Mouse (Mus musculus): Measurements from ENCODE around the gene Enah. TPM values are rescaled to one million over a fixed set of nuclear protein-coding genes. Genes with fewer than 3 reads are reported as not detected.

The Enah gene
- polyA plus RNA-seq, 1 experiment from 2014 or later, result 30.6 TPM

DNA sequence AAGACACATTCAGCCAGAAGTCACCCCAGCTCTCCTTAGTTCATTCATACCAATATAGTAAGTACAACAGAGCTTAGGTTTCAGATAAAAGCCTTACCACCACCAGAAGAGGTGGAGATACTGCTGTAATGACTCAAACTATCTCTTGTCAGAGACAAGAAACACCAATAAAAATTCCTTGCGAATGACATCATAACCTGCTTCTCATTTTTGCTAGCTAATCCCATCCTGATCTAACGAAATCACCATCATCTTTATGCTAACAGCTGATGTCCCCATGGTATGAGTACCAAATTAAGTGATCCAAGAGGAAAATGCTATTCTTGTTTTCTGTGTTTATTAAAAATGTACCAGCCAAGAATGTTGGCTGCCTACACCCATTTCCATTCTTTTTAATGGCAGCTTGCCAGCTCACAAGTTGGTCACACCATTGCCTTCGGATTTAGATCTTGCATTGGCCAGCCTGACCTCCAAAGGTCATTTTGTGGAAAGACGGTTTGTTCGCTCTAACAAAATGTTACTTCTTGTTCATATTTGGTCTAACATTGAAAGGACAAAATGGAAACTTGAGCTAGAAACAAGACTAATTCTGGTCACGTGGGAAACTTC is 2.0 kb upstream of the Enah start:
- no peaks in the 10 kb centered on the region for H3K9me3 ChIP-seq
- peaks cover 2% of the 10 kb centered on the region; the same call in 1 of the 2 replicates for H3K36me3 ChIP-seq (replicated peaks)
- H3K27ac ChIP-seq (replicated peaks), result no peak overlapping the region
- 88% methylated on average over 6 of the region's 6 CpGs for WGBS
- H3K4me1 ChIP-seq, result peaks cover 29% of the 10 kb centered on the region
- no peak overlapping the region for H3K4me3 ChIP-seq
- DNase-seq (ENCODE audit: low spot score), result no peak
- no peaks in the 10 kb centered on the region for H3K27me3 ChIP-seq (replicated peaks; ENCODE audit: low read depth, poor library complexity, severe bottlenecking)

DNA sequence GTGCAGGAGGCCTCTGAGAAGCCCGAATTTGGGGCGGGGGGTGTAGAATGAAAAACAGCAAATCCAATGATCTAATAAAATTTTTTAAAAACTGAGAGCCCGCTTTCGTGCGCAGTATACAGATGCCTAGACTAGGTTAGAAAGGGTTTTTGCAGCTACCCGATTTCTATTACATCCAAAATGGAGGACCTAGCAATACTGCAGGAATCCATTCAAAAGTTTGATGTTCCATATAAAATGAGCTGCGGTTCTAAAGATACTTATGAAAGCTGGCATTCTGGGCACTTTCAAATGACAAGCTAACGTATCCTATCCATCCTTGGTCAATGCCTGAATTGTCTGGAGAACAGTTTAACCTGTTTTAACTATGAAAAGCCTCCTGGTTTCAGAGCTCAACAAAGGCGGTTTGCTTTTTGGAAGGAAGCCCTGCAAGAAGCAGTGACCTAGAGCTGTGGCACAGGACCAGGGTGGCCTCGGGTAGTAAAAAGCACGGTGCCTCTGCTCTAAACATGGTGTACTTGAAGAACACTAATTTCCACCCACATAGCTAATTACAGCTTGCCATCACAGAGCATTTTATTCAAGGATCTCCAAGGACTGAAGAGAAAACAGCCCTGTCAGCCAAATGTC is 1.2 kb upstream of the Enah start:
- H3K36me3 ChIP-seq (replicated peaks), result peaks cover 6% of the 10 kb centered on the region
- H3K4me1 ChIP-seq, result peaks cover 30% of the 10 kb centered on the region
- peak overlapping the region; percentile 90 for H3K4me3 ChIP-seq
- H3K9me3 ChIP-seq, result no peaks in the 10 kb centered on the region
- DNase-seq (ENCODE audit: low spot score), result no peak
- H3K27ac ChIP-seq (replicated peaks), result peak overlapping the region; percentile 99
- H3K27me3 ChIP-seq (replicated peaks; ENCODE audit: low read depth, poor library complexity, severe bottlenecking), result no peaks in the 10 kb centered on the region
- 16% methylated on average over 11 of the region's 11 CpGs for WGBS

DNA sequence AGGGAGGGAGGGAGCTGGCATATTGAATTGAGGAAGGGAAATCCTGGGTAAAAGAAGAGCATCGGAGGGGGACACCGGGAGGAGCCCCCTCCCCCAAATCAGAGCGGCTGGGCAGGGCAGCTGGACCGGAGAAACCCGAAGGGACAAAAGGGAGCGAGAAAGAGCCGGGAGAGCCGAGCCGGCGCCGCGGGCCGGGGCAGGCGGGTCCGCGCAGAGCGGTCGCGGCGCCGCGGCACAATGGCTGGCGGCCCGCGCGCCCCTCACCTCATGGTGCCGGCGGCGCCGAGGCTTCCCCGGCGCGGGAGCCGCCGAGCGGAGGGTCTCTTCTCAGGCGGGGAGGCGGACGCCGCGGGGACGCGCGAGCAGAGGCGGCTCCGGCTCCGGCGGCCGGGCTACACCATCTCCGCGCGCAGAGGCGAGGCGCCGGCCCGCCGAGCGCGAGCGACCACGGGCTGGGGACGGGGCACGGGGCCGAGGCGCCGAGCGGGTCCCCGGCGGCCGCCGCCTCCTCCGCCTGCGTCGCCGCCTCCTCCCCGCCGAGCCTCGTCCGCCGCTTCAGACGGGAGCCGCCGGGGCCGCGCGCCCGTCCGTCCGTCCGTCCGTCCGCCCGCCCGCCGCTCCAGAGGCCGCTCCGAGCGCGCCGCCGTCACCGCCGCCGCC is 394 bp downstream of the Enah start:
- H3K9me3 ChIP-seq, result no peaks in the 10 kb centered on the region
- WGBS, result under 1% methylated on average over 103 of the region's 104 CpGs
- DNase-seq (ENCODE audit: low spot score), result peak; percentile 75
- H3K27me3 ChIP-seq (replicated peaks; ENCODE audit: low read depth, poor library complexity, severe bottlenecking), result no peaks in the 10 kb centered on the region
- H3K4me3 ChIP-seq, result peak overlapping the region; percentile 90
- peaks cover 22% of the 10 kb centered on the region for H3K36me3 ChIP-seq (replicated peaks)
- H3K4me1 ChIP-seq, result peaks cover 31% of the 10 kb centered on the region
- H3K27ac ChIP-seq (replicated peaks), result peak overlapping the region; percentile 99

DNA sequence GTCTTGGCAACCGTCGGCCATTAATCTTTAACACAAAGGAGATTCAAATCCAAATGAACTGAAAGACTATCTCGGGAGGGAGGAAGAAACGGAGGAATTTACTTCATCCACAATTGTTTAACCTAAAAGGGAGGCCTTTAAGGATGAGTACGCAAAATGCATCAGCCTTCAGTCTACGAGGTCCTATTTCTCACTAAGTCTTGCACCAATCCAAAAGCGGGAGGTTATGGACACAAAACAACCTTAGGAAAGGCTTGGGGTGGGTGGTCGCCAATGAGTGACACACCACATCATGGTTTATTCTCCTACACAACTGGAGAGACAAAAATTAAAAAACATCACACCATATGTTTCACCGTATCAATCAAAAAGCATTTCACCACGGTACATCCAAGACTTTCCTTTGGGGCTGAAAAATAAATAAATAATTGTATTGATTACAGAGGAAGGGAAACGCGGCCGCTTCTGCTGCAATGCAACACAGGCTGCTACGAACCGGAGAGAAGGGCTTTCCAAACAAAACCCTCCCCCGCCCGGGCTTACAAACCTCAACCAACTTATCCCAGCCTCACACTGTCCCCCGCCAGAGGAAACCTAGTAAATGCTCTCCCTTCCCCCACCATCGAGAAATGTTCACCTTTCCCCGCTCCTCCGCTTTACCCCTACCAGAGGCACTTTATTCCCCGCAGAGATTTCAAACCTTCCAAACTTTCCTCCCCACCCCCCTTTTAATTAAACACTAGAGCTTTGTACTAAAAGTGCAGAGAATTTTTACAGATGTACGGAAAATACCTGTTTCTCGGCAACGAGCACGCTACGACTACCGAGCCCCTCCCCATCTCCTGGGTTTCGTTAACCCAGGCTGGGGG is 1.2 kb downstream of the Enah start:
- peaks cover 29% of the 10 kb centered on the region for H3K36me3 ChIP-seq (replicated peaks)
- peak overlapping the region; percentile 90 for H3K4me3 ChIP-seq
- under 1% methylated on average over 29 of the region's 29 CpGs for WGBS
- no peaks in the 10 kb centered on the region for H3K27me3 ChIP-seq (replicated peaks; ENCODE audit: low read depth, poor library complexity, severe bottlenecking)
- DNase-seq (ENCODE audit: low spot score), result peak; percentile 80
- peaks cover 31% of the 10 kb centered on the region for H3K4me1 ChIP-seq
- H3K9me3 ChIP-seq, result no peaks in the 10 kb centered on the region
- peak overlapping the region; percentile 99 for H3K27ac ChIP-seq (replicated peaks)

DNA sequence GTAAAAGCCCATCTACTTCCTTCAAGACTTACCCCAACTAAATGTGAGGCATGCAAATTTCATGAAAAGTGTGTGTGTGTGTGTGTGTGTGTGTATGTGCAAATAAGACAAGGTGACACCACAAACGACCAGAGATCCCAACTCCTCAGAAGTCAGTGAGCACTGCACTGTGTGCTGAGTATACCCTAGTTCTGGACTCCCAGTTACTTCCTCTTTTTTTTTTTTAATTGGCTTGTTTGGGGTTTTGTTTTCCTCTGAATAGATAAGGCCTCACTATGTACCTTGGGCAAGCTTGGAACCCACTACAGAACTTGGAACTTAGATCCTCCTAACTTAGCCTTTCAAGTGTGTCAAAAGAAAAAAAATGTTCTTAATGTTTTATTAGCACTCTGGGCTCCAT is 14.0 kb downstream of the Enah start:
- no peaks in the 10 kb centered on the region for H3K9me3 ChIP-seq
- H3K4me1 ChIP-seq, result no peaks in the 10 kb centered on the region
- WGBS, result 69% methylated on average over 1 of the region's 1 CpGs
- H3K27me3 ChIP-seq (replicated peaks; ENCODE audit: low read depth, poor library complexity, severe bottlenecking), result no peaks in the 10 kb centered on the region
- H3K36me3 ChIP-seq (replicated peaks), result peaks cover 55% of the 10 kb centered on the region
- H3K4me3 ChIP-seq, result no peak overlapping the region
- no peak for DNase-seq (ENCODE audit: low spot score)
- no peak overlapping the region for H3K27ac ChIP-seq (replicated peaks)

DNA sequence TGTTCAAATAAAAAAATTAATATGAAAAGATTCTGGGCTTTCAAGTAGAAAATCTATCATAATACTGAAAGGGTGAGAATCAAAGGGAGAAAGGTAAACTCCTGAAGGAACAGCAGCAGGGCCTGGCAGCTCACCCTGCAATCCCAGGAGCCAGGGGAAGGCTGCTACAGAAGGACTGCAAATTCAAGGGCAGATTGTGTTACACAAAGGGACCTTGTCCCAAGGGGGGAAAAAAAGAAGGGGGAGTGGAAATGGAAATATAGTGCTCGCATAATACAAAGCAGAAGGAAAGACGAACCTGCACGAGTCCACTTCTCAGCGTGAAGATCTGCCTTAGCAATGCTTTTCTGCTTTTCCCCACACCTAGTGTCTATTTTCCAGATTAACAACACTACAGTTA is 21.1 kb downstream of the Enah start:
- Histone ChIP-seq H3K4me3 (no peak overlapping the region), H3K27me3 (replicated peaks; ENCODE audit: low read depth, poor library complexity, severe bottlenecking) (no peaks in the 10 kb centered on the region), H3K36me3 (replicated peaks) (peaks cover 7% of the 10 kb centered on the region; the same call in 1 of the 2 replicates), H3K4me1 (peaks cover 54% of the 10 kb centered on the region), H3K27ac (replicated peaks) (no peak overlapping the region), H3K9me3 (no peaks in the 10 kb centered on the region)
- WGBS, result 50% methylated on average over 4 of the region's 4 CpGs
- DNase-seq (ENCODE audit: low spot score), result no peak

DNA sequence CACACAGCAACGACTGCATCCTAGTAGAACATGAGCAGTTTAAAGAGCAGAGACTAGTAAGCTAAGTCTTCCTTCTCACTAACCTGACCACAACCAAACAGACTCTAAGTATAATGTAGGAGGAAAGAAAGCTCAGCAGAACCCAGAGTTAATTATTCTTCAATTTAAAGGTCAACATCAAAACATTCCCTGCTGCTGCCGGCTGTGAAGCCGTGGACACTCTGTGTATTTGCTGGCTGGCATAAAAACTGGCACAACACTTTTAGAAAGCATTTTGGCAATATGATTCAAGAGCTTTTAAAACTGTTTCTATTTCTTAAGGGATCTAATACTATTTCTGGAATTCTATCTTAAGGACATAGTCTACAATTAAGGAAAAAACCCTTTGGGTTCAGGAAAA is 22.0 kb downstream of the Enah start:
- no peaks in the 10 kb centered on the region for H3K27me3 ChIP-seq (replicated peaks; ENCODE audit: low read depth, poor library complexity, severe bottlenecking)
- no peak for DNase-seq (ENCODE audit: low spot score)
- no peaks in the 10 kb centered on the region for H3K9me3 ChIP-seq
- H3K4me1 ChIP-seq, result peaks cover 62% of the 10 kb centered on the region
- no peak overlapping the region for H3K4me3 ChIP-seq
- peaks cover 7% of the 10 kb centered on the region; the same call in 1 of the 2 replicates for H3K36me3 ChIP-seq (replicated peaks)
- H3K27ac ChIP-seq (replicated peaks), result no peak overlapping the region
- 76% methylated on average over 3 of the region's 3 CpGs for WGBS

DNA sequence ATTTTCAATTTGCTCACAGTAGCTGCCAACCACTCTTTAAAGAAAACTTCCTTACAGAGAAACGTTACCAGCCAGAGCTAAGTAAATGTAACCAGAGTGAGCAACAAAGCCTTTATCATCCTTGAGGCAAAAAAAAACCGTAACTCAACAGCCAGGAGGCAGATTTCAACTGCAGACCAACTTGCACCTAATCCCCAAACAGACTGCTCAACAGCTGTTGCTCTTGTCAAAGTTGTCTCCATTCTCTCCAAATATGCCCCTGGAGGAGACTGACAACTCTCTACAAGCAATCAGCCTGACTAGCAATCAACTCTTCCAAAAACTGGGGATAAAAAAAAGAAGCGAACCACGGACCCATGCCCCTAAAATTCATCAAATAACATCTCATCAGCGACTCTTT is 26.2 kb downstream of the Enah start:
- Histone ChIP-seq H3K36me3 (replicated peaks) (peaks cover 11% of the 10 kb centered on the region), H3K9me3 (no peaks in the 10 kb centered on the region), H3K4me3 (no peak overlapping the region), H3K27ac (replicated peaks) (no peak overlapping the region), H3K4me1 (peaks cover 55% of the 10 kb centered on the region), H3K27me3 (replicated peaks; ENCODE audit: low read depth, poor library complexity, severe bottlenecking) (no peaks in the 10 kb centered on the region)
- no peak for DNase-seq (ENCODE audit: low spot score)
- WGBS, result 70% methylated on average over 5 of the region's 5 CpGs

DNA sequence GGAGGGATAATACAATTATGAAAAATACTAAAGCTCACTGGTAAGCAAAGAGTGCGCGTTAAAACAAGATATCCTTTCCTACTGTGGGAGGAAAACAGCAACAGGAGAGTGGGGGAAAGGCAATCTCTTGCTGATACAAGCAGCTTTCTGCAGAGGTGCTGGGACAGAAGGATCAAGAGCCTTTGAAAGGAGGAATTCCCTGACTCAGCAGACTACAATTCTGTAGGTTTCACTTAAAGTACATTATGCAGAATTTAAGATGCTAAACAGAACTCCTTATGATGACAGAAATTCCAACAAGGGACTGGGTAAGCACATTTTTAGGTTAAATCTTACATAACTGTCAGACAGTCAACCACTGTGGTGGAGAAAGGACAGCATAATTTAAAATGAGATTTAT is 31.4 kb downstream of the Enah start:
- WGBS, result 89% methylated on average over 2 of the region's 2 CpGs
- Histone ChIP-seq H3K27me3 (replicated peaks; ENCODE audit: low read depth, poor library complexity, severe bottlenecking) (no peaks in the 10 kb centered on the region), H3K4me1 (peaks cover 10% of the 10 kb centered on the region), H3K36me3 (replicated peaks) (peaks cover 29% of the 10 kb centered on the region), H3K4me3 (no peak overlapping the region), H3K9me3 (no peaks in the 10 kb centered on the region), H3K27ac (replicated peaks) (no peak overlapping the region)
- no peak for DNase-seq (ENCODE audit: low spot score)

DNA sequence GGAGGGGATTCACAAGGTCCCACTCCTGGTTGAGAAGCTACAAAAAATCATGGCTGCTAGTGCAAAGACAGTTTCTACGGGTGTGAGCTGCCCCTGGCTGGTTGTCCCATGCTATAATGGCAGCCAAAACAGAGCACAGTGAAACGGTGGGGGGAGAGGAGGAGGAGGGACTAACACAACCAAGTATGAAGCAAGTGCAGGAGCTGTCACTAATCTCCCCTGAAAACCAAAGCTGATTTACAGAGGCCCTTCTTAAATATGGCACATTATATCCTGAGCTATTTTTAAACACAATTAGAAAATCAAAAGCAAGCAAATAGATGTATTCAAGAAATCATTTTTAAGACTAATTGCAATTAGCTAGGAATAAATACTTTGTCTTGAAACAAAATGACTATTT is 32.6 kb downstream of the Enah start:
- H3K4me3 ChIP-seq, result no peak overlapping the region
- no peaks in the 10 kb centered on the region for H3K9me3 ChIP-seq
- H3K27me3 ChIP-seq (replicated peaks; ENCODE audit: low read depth, poor library complexity, severe bottlenecking), result no peaks in the 10 kb centered on the region
- 0 out of 2 replicates have a peak, but pooled peaks cover 4% of the 10 kb centered on the region for H3K4me1 ChIP-seq
- WGBS, result 63% methylated on average over 2 of the region's 2 CpGs
- H3K27ac ChIP-seq (replicated peaks), result no peak overlapping the region
- no peak for DNase-seq (ENCODE audit: low spot score)
- peaks cover 40% of the 10 kb centered on the region for H3K36me3 ChIP-seq (replicated peaks)

DNA sequence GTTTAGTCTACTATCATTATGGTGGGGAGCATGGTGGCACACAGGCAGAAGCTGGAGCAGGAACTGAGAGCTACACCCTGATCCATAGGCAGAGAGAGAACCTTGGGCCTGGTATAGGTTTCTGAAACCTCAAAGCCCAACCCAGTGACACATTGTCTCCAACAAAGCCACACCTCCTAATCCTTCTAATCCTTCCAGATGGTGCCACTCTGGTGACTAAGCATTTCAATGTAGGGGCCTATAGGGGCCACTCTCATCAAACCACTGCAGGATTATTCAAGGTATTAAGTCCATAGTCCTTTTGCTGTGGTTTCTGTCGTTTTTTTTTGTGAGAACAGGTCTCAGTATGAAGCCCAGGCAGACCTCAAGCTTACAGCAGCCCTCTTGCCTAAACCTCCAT is 33.9 kb downstream of the Enah start:
- H3K36me3 ChIP-seq (replicated peaks), result peaks cover 47% of the 10 kb centered on the region
- 0 out of 2 replicates have a peak, but pooled peaks cover 4% of the 10 kb centered on the region for H3K4me1 ChIP-seq
- H3K27ac ChIP-seq (replicated peaks), result no peak overlapping the region
- H3K27me3 ChIP-seq (replicated peaks; ENCODE audit: low read depth, poor library complexity, severe bottlenecking), result no peaks in the 10 kb centered on the region
- 83% methylated on average over 1 of the region's 1 CpGs for WGBS
- H3K4me3 ChIP-seq, result no peak overlapping the region
- H3K9me3 ChIP-seq, result no peaks in the 10 kb centered on the region
- DNase-seq (ENCODE audit: low spot score), result no peak

DNA sequence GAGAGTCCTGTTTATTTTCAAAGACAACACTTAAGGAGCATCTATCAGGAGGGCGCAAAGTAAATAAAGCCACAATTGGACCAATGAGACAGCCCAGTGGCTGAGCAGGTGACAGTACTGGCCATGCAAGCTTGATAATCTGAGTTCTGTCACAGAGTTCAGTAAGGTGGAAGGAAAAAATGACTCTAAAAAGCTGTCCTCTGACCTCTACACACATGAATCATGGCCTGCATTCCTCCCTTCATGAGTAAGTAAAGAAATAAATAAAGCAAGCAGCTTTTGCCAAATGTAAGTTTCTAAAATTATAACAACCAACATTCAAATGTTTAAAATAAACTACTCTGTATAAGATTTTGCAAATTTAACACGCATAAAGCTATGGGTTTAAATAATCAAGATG is 35.0 kb downstream of the Enah start:
- 93% methylated on average over 2 of the region's 2 CpGs for WGBS
- no peak for DNase-seq (ENCODE audit: low spot score)
- H3K27ac ChIP-seq (replicated peaks), result no peak overlapping the region
- H3K4me3 ChIP-seq, result no peak overlapping the region
- no peaks in the 10 kb centered on the region for H3K4me1 ChIP-seq
- H3K36me3 ChIP-seq (replicated peaks), result peaks cover 51% of the 10 kb centered on the region
- no peaks in the 10 kb centered on the region for H3K27me3 ChIP-seq (replicated peaks; ENCODE audit: low read depth, poor library complexity, severe bottlenecking)
- H3K9me3 ChIP-seq, result no peaks in the 10 kb centered on the region
